9 mouse cellular contexts compared by ENCODE assay signal in the genomic region with DNA sequence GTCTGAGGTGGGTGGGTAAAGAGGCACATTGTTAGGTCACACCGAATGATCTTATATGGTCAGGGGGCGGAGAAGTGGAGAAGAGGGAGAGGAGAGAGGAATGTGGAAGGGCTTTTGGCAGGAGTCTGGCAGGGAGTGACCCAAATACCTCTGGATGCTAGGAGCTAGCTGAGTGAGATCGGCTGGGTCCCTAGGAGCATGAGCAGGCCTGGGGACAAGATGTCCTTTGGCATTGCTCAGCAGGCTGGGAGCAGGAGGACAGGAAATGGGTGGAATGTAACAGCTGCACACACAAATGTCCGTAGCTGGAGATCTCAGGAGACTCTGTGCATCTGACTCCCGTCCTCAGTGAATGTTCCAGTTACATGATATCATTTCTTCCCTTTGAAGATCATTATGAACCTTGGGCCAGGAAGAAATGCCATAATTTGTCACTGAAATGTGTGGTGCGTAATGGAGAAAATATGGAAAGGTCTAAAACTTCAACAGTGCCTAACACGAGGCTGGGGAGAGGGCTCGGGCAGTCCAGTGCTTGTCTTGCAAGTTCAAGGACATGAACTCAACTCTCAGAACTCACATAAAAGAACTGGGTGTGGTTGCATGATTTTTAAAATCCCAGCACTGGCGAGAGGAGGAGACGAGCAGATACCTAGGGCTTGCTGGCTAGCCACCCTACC. TPM values are rescaled to one million over a fixed set of nuclear protein-coding genes. Genes with fewer than 3 reads are reported as not detected.
DNase-seq lines count a peak whose midpoint lies in the region; ATAC-seq and TF ChIP-seq lines count a peak whose summit lies in the region.
"Had no signal": no experiment of that assay in that cellular context is flagged by ENCODE, and none has a peak within 500 bp of the region (broad histone marks: within the 10 kb centered on the region; RNA-seq: fewer than 3 reads in every experiment).

No protein-coding gene starts in this region.

- no peak overlapping the region for H3K9ac ChIP-seq in embryonic facial prominence, embryonic 14.5 days (ENCODE audit: low read depth, low read length)
- H3K9ac ChIP-seq: neural tube, embryonic 13.5 days had no signal

- H3K4me1 ChIP-seq in embryonic facial prominence, embryonic 14.5 days (ENCODE audit: control insufficient read depth, insufficient read depth, low read length): peaks cover 11% of the 10 kb centered on the region

- H3K27me3 ChIP-seq in embryonic facial prominence, embryonic 14.5 days (replicated peaks; ENCODE audit: control insufficient read depth, insufficient read depth, low read length): no peaks in the 10 kb centered on the region
- H3K27me3 ChIP-seq in myocyte (ENCODE audit: control insufficient read depth, insufficient read depth, insufficient read length): no peaks in the 10 kb centered on the region
- H3K27me3 ChIP-seq: neural tube, embryonic 13.5 days had no signal

- H3K27ac ChIP-seq in left cerebral cortex, adult 2 months: peak overlapping the region; percentile 28; the same call in 1 of the 2 replicates
- peak overlapping the region; percentile 49; the same call in 1 of the 2 replicates for H3K27ac ChIP-seq in embryonic facial prominence, embryonic 14.5 days (replicated peaks; ENCODE audit: low read depth, low read length)
- H3K27ac ChIP-seq: neural tube, embryonic 13.5 days had no signal

- H3K79me2 ChIP-seq in myocyte (ENCODE audit: control insufficient read depth, insufficient read depth): no peaks in the 10 kb centered on the region

- no peak for DNase-seq in left cerebral cortex, adult 2 months (ENCODE audit: extremely low spot score in 1 of 2, low spot score in 2 of 2)
- no peak for DNase-seq in left cerebral cortex, postnatal 4 days
- DNase-seq in embryonic facial prominence, embryonic 14.5 days (ENCODE audit: low spot score): peak; percentile 78
- peak; percentile 47 for DNase-seq in kidney, adult 18-20 months
- no peak for DNase-seq in ovary, postnatal 10 days (ENCODE audit: low spot score)
- DNase-seq in left cerebral cortex, adult 9 months (ENCODE audit: low spot score in 2 of 2): no peak
- no peak for DNase-seq in spleen, postnatal 4 days (ENCODE audit: low spot score in 2 of 2)

- H3ac ChIP-seq in myocyte (ENCODE audit: control insufficient read depth, insufficient read length): no peak overlapping the region

- intact Hi-C loops in left cerebral cortex, adult 2 months (cut with DNase I): no loop called here
- intact Hi-C loops in left cerebral cortex, postnatal 4 days (cut with DNase I): no loop called here

- no peak overlapping the region for H3K4me2 ChIP-seq in embryonic facial prominence, embryonic 14.5 days (ENCODE audit: low read depth, low read length)
- H3K4me2 ChIP-seq in myocyte (ENCODE audit: low read depth): peak overlapping the region; percentile 71
- H3K4me2 ChIP-seq: neural tube, embryonic 13.5 days had no signal

- peak; percentile 74; the same call in 1 of the 2 replicates for ATAC-seq in embryonic facial prominence, embryonic 14.5 days (ENCODE audit: low read depth)

- no peak overlapping the region for H3K4me3 ChIP-seq in left cerebral cortex, adult 2 months
- H3K4me3 ChIP-seq in embryonic facial prominence, embryonic 14.5 days (ENCODE audit: low read depth, low read length): no peak overlapping the region
- no peak overlapping the region for H3K4me3 ChIP-seq in myocyte
- H3K4me3 ChIP-seq: neural tube, embryonic 13.5 days had no signal

- peak; percentile 66 for TF ChIP-seq POLR2A in myocyte (IDR thresholded peaks at IDR 0.05; ENCODE audit: insufficient read length, low read depth)

- WGBS in embryonic facial prominence, embryonic 14.5 days: 56% methylated on average over 10 of the region's 10 CpGs

- no peaks in the 10 kb centered on the region for H3K36me3 ChIP-seq in embryonic facial prominence, embryonic 14.5 days (ENCODE audit: control insufficient read depth, insufficient read depth, low read length)
- H3K36me3 ChIP-seq in myocyte (ENCODE audit: control insufficient read depth, insufficient read depth): no peaks in the 10 kb centered on the region
- H3K36me3 ChIP-seq: neural tube, embryonic 13.5 days had no signal

- no peak for TF ChIP-seq CTCF in left cerebral cortex, adult 2 months (IDR thresholded peaks at IDR 0.05)

- no peaks in the 10 kb centered on the region for H3K9me3 ChIP-seq in embryonic facial prominence, embryonic 14.5 days (ENCODE audit: control insufficient read depth, low read length)
- H3K9me3 ChIP-seq: neural tube, embryonic 13.5 days had no signal

TF ChIP-seq in myocyte, 11 proteins besides CTCF, POLR2A, EP300 and RAD21:
- TF ChIP-seq TCF3 (IDR thresholded peaks at IDR 0.05; ENCODE audit: insufficient read length, low read depth): peak; percentile 74
- TF ChIP-seq TCF12 (IDR thresholded peaks at IDR 0.05; ENCODE audit: insufficient read depth, poor library complexity, severe bottlenecking): peak; percentile 74
- TF ChIP-seq REST (IDR thresholded peaks at IDR 0.05; ENCODE audit: insufficient read depth, insufficient read length): no peak
- TF ChIP-seq MYOG (IDR thresholded peaks at IDR 0.05; ENCODE audit: control insufficient read depth in 1 of 3, insufficient read depth in 1 of 3, insufficient read length in 2 of 3, low read depth in 2 of 3): peak; percentile 68 to 95 (median 80)
- no peak for TF ChIP-seq CEBPB (IDR thresholded peaks at IDR 0.05; ENCODE audit: insufficient read depth, poor library complexity, severe bottlenecking)
- TF ChIP-seq SRF (IDR thresholded peaks at IDR 0.05; ENCODE audit: control insufficient read depth, insufficient read length, low read depth): peak; percentile 62
- TF ChIP-seq MAX (IDR thresholded peaks at IDR 0.05; ENCODE audit: low read depth): no peak
- TF ChIP-seq USF1 (IDR thresholded peaks at IDR 0.05; ENCODE audit: low read depth): no peak
- TF ChIP-seq E2F4 (IDR thresholded peaks at IDR 0.05; ENCODE audit: insufficient read depth): no peak
- TF ChIP-seq MYOD1 (IDR thresholded peaks at IDR 0.05; ENCODE audit: control insufficient read depth in 1 of 3, insufficient read length in 2 of 3, low read depth in 2 of 3): peak; percentile 58 to 96 (median 92)
- TF ChIP-seq POLR2AphosphoS2 (IDR thresholded peaks at IDR 0.05; ENCODE audit: insufficient read length, low read depth): peak; percentile 58

RNA-seq across cellular contexts. Expression of gene Zfp366, which starts 59.6 kb away (rescaled TPM):
- total RNA-seq in left cerebral cortex, adult 2 months (2021): 1 to 10 TPM; 3.1 to 4.1 TPM
- 1 to 10 TPM; 4.3 to 4.7 TPM for total RNA-seq in left cerebral cortex, postnatal 4 days (2021)
- 0.99 and 1.2 TPM in 2 replicates for polyA plus RNA-seq in embryonic facial prominence, embryonic 14.5 days (2014; fragmentation: Nextera tagmentation; extraction: Ambion mirVana)
- 0.01 TPM for polyA plus RNA-seq in myocyte (2012; fragmentation: generic; extraction: Trizol)

Comparison
In these comparisons a context has a peak if more than half of its experiments do, and no peak if none do; other contexts are left out.
1. DNase-seq: peak in embryonic facial prominence, embryonic 14.5 days (single experiment) and kidney, adult 18-20 months (single experiment); none in left cerebral cortex, adult 2 months (0 of 2), left cerebral cortex, postnatal 4 days (single experiment), ovary, postnatal 10 days (single experiment), left cerebral cortex, adult 9 months (0 of 2) and spleen, postnatal 4 days (0 of 2).